ENCODE assay signal across 8 mouse cellular contexts in genomic region chr7:66842021-66842420, GRCm38 (mm10). TPM values are rescaled to one million over a fixed set of nuclear protein-coding genes. Genes with fewer than 3 reads are reported as not detected.
DNase-seq lines count a peak whose midpoint lies in the region; ATAC-seq and TF ChIP-seq lines count a peak whose summit lies in the region.

No protein-coding gene starts in this region.

- H3K27ac ChIP-seq in kidney, embryonic 16.5 days (ENCODE audit: low read length): no peak overlapping the region
- H3K27ac ChIP-seq in bone marrow macrophage, adult 2 months (ENCODE audit: insufficient read depth, low read depth, low read length): no peak overlapping the region
- H3K27ac ChIP-seq in intestine, embryonic 16.5 days (ENCODE audit: low read length): peak overlapping the region; percentile 82
- H3K27ac ChIP-seq in limb, embryonic 10.5 days: peak overlapping the region; percentile 12; the same call in 1 of the 2 replicates

- 40% methylated on average over 10 of the region's 10 CpGs for WGBS in kidney, embryonic 16.5 days
- WGBS in intestine, embryonic 16.5 days: 41% methylated on average over 10 of the region's 10 CpGs
- 52% methylated on average over 10 of the region's 10 CpGs for WGBS in limb, embryonic 10.5 days

- H3K9ac ChIP-seq in kidney, embryonic 16.5 days (replicated peaks; ENCODE audit: low read length): no peak overlapping the region
- H3K9ac ChIP-seq in intestine, embryonic 16.5 days (ENCODE audit: low read depth, low read length): no peak overlapping the region

- DNase-seq in kidney, adult 18-20 months: peak; percentile 51
- peak; percentile 84 for DNase-seq in limb, embryonic 10.5 days (ENCODE audit: low spot score)
- DNase-seq in ovary, postnatal 10 days (ENCODE audit: low spot score): peak; percentile 69
- peak; percentile 53 to 68 for DNase-seq in urinary bladder, adult 18-20 months (ENCODE audit: low spot score in 2 of 2)

- H3K27me3 ChIP-seq in kidney, embryonic 16.5 days (ENCODE audit: insufficient read depth, low read length): peaks cover 11% of the 10 kb centered on the region; the same call in 1 of the 2 replicates
- H3K27me3 ChIP-seq in intestine, embryonic 16.5 days (replicated peaks; ENCODE audit: control insufficient read depth, insufficient read depth, low read length): no peaks in the 10 kb centered on the region
- peaks cover 22% of the 10 kb centered on the region for H3K27me3 ChIP-seq in limb, embryonic 10.5 days (ENCODE audit: low read depth, poor library complexity, severe bottlenecking)

- H3K9me3 ChIP-seq in kidney, embryonic 16.5 days (ENCODE audit: low read length): no peaks in the 10 kb centered on the region
- no peaks in the 10 kb centered on the region for H3K9me3 ChIP-seq in intestine, embryonic 16.5 days (ENCODE audit: control insufficient read depth, low read length)
- H3K9me3 ChIP-seq in limb, embryonic 10.5 days (replicated peaks): no peaks in the 10 kb centered on the region

- ATAC-seq in kidney, embryonic 16.5 days (ENCODE audit: low FRiP score, low TSS enrichment): no peak
- peak; percentile 60 for ATAC-seq in frontal cortex, adult (ENCODE audit: low TSS enrichment)
- ATAC-seq in intestine, embryonic 16.5 days: peak; percentile 16; the same call in 1 of the 2 replicates

- TF ChIP-seq POLR2A in bone marrow macrophage, adult 2 months (IDR thresholded peaks at IDR 0.05; ENCODE audit: borderline replicate concordance, low read depth, low read length): no peak

- H3K4me3 ChIP-seq in kidney, embryonic 16.5 days (ENCODE audit: low read length): no peak overlapping the region
- H3K4me3 ChIP-seq in bone marrow macrophage, adult 2 months (ENCODE audit: insufficient read depth, low read length): no peak overlapping the region
- H3K4me3 ChIP-seq in intestine, embryonic 16.5 days (ENCODE audit: low read length): no peak overlapping the region
- H3K4me3 ChIP-seq in limb, embryonic 10.5 days: no peak overlapping the region

- 0 out of 2 replicates have a peak, but pooled peaks have one; percentile 9 for TF ChIP-seq CTCF in bone marrow macrophage, adult 2 months (IDR thresholded peaks at IDR 0.05; ENCODE audit: low read depth, low read length)

- no peak overlapping the region for H3K4me2 ChIP-seq in kidney, embryonic 16.5 days (replicated peaks; ENCODE audit: low read depth, low read length)
- H3K4me2 ChIP-seq in intestine, embryonic 16.5 days (ENCODE audit: low read depth, low read length): no peak overlapping the region

- no peaks in the 10 kb centered on the region for H3K36me3 ChIP-seq in kidney, embryonic 16.5 days (ENCODE audit: insufficient read depth, low read length)
- no peaks in the 10 kb centered on the region for H3K36me3 ChIP-seq in intestine, embryonic 16.5 days (ENCODE audit: control insufficient read depth, insufficient read depth, low read length)
- no peaks in the 10 kb centered on the region for H3K36me3 ChIP-seq in limb, embryonic 10.5 days

- H3K4me1 ChIP-seq in kidney, embryonic 16.5 days (ENCODE audit: insufficient read depth, low read length): peaks cover 5% of the 10 kb centered on the region; the same call in 1 of the 2 replicates
- no peaks in the 10 kb centered on the region for H3K4me1 ChIP-seq in bone marrow macrophage, adult 2 months (ENCODE audit: control insufficient read depth, insufficient read depth, low read length)
- peaks cover 22% of the 10 kb centered on the region for H3K4me1 ChIP-seq in intestine, embryonic 16.5 days (ENCODE audit: control insufficient read depth, insufficient read depth, low read length)
- peaks cover 37% of the 10 kb centered on the region for H3K4me1 ChIP-seq in limb, embryonic 10.5 days

RNA-seq across cellular contexts. Expression of gene Adamts17, which starts 2.5 kb away (rescaled TPM):
- polyA plus RNA-seq in kidney, embryonic 16.5 days (2015; fragmentation: Nextera tagmentation; extraction: Ambion mirVana): 3.6 and 4.7 TPM in 2 replicates
- polyA plus RNA-seq in bone marrow macrophage, adult 2 months (2012; ENCODE audit: insufficient read depth, insufficient read length, missing spikeins): not detected in 2 replicates
- 3.0 and 3.7 TPM in 2 replicates for polyA plus RNA-seq in intestine, embryonic 16.5 days (2015; fragmentation: Nextera tagmentation; extraction: Ambion mirVana)
- polyA plus RNA-seq in limb, embryonic 10.5 days (2016; fragmentation: Nextera tagmentation; extraction: Ambion mirVana): 4.4 and 6.7 TPM in 2 replicates

Comparison
In these comparisons a context has a peak if more than half of its experiments do, and no peak if none do; other contexts are left out.
1. H3K27ac ChIP-seq: peak in intestine, embryonic 16.5 days (single experiment) and limb, embryonic 10.5 days (single experiment); none in kidney, embryonic 16.5 days (single experiment) and bone marrow macrophage, adult 2 months (single experiment).
2. Peak in every context shown above with its lines, with median percentiles within 50 percentile points of each other: DNase-seq.